Mouse (Mus musculus) fat pad, adult 2 months (tissue): ENCODE data around the gene Sh3glb2.
A peak's percentile ranks its signal among the peaks of the same experiment; 100 is the strongest.

Source experiments
- DNase-seq: peaks from one replicate; pipeline ENCODE4 v3.0.0-alpha.2; 2011; ENCODE audit warnings: low read depth, low spot score; ENCODE audit errors: extremely low read depth

Sh3glb2 gene

DNA sequence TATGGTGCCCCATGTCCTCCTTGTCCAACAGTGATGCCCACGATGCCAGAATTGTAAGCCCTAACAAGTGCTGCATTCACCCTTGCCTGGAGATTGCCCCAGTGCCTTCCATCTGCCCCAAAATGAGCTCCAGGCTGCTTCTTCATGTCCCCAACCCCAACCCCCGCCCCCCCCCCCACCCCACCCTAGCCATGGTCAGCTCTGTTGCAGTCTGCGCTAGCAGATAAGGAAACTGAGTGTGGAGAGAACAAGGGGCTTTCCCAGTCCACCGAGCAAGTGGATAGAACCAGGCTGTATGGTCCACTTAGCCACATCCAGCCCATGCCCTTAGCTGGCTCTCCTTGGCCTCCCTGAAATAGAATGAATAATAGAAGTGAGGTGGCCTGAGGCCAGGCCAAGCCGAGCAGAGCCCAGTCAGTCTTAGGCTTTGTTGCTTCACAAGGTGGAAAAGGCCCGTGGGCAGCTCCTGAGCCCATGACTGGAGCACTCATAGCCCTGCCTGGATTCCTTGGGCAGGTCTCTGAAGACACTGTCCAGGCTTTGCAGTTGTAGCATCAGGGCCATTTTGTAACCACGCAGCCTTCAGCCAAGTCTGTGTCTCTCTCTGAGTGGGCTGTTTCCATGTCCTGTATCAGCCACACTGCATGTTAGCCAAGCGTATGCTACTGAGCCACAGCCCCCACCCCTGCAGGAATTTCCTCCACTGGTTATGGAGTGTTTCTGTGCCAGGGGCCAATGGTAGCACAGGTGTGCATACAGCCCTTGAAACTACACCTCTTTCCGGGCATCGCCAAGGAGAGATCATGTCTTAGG lies 21.6 kb upstream of the Sh3glb2 start:
- DNase-seq, result peak; percentile 89

DNA sequence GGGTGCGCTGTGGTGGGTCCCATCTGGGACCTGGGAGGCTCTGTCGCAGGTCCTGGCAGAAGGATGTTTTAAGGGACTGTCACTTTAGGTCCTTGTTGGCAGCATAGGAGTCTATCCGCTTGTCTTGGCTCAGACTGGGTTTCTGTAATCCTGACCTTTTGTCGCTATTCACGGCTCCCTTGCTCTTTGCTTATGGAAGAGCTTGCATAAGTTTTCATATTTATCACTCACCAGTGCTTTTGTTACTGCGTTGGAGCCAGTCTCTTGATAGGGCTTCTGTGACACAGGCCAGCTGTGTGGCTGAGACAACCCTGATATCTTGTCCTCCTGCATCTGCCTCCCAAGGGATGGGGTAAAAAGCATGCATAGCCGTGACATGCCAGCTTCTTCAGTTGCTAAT lies 20.2 kb upstream of the Sh3glb2 start:
- DNase-seq, result no peak

DNA sequence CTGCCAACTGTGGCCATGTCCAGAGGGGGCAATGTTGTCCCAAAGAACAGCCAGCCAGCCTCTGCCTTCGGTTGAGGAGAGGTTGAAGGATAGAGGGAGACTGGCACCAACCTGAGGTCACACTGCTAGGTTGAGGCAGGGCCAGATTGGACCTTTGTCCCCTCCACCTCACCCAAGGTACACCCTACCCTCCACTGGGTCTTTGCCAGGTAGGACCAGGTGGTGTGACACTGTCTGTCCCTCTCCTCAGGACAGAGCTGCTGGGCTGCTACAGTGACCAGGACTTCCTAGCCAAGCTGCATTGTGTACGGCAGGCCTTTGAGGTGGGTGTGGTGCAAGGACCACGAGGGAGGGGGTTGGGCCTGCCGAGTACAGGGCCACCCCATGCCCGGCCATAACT lies 18.6 kb upstream of the Sh3glb2 start:
- DNase-seq, result no peak

DNA sequence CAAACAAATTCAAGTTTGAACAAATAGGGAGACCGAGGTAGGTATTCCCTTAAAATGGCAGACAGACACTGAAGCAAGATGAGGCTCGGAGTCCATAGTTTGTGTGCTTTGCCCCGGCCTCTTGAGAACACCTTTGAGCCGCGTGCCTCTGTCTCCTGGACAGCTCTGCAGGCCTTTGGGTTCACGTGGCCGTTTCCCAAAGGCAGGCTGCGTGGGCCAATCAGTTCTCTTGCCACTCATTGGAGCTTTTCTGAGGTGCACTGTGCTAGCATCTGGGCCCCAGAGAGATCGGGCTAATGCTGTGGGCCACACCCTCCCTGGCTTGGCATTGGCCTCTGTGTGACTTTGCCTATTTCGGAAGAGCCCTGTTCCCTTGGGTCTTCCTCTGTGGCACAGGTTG lies 16.8 kb upstream of the Sh3glb2 start:
- no peak for DNase-seq

DNA sequence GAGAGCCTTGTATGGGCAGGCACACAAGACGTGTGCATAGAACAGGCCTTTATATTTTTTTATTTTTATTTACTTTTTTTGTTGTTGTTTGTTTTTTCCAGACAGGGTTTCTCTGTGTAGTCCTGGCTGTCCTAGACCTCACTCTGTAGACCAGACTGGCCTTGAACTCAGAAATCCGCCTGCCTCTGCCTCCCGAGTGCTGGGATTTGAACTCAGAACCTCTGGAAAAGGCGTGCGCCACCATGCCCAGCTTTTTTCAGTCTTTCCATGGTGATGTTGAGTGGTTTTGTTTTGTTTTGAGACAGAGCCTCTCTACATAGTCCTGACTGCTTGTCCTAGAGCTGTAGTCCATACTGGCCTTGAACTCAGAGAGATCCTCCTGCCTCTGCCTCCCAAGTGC lies 13.6 kb upstream of the Sh3glb2 start:
- DNase-seq, result no peak

DNA sequence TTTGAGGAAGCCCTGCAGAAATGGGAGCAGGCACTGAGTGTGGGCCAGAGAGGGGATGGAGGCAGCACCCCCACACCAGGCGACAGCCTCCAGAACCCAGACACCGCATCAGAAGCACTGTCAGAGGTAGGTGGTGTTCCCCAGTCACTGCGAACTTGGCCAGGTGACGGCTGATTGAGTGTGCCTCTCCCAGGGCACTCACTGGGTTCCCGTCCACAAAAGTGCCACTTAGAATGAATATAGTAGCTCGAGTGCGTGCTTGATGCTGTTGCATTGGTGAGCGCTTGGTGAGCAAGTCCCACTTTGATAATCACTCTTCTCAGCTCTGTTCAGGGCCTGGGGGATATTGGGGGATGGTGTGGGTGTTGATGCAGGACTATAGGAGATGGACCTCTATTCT lies 12.4 kb upstream of the Sh3glb2 start:
- DNase-seq, result no peak

DNA sequence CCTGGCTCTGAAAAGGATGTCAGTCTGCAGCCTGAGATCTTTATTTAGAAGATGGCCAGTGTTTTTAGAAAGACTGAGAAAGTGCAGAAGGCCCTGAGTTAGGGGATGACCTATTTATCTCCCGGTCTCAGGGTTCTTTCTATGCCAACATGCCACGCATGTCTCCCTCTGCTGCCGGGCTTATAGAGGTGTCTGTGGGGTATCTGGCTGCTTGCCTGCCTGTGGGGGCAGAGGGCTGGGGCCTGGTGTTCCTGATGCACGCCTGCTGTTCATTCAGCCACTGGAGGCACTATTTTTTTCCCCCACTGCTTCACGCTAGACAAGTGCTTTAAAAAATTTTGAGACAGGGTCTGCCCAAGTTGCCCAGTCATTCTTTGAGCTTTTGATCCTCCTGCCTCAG lies 7.1 kb upstream of the Sh3glb2 start:
- DNase-seq, result no peak

DNA sequence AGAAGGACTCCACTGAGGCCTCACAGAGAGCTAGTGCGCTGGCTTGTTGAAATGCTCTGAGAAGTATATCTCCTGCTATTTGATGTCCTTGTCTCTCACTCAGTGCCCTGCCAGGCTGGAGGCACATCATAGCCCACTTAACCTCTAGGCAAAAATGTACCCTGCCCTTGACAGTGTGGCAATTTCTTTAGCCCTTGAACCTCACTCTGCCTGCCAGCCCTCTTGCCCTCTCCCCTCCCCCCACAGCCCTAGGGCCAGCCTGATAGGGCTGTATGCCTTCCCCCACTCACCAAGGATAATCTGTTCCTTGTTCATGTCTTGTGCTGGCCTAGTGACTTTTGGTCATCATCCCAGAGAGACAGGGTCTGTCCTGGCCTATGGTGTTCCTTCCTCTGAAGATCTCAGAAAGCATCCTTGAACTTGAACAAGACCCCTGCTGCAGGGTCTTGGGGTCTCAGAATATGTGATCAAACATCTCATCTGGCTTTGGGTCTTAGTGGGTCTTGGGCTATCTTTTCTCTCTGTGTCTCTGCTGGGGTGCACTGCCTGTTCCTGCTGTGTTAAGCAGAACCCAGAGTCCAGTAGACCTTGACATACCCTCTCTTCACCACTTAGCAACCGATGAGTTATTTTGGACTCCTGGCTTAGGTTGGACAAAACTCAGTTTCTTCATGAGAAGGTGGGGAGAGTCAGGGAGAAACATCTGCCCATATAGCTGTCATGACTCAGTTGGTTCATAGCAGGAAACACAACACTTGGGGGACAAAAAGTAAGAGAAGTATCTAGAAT lies 6.3 kb upstream of the Sh3glb2 start:
- DNase-seq, result no peak

DNA sequence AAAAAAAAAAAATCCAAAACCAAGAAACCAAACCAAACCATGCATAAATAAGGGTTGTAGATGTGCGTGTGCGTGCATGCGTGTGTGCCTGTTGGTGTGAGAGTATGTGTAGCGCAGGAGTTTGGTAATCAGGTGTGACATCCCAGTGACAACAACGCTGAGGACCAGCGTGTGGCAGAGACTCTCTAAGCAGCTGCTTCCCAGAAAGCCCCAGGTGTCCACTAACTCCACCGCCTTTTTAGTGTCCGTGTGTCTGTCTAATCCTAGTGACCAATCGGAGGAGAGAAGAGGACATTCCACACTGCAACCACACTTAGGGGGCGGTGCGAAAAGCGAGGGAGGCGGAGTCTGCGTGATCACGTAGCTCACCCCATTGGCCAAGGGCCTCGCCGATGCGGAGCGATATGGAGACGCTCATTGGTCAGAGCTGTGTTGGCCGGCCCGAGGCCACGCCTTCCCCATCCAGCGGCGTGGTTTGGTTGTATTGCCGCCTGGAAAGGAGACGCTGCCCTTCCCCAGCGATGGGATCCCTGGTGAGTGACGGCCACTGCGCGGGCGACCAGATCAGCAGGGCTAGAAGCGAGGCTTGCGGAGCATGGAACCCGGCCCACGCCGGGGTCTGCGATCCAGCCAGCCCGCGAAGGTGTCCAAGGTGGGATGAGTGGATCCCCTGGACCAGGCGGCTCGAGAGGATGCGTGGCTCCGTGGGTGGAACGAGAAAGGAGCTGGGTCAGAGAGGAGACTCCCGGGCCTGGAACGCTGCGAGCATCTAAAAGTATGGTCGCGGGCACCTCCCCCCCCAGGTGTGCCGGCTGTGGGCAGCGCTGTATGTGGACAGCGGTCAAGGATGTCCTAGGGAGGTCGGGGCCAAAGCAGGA lies 4.9 kb upstream of the Sh3glb2 start, which contains the start of gene Miga2:
TSS of gene Miga2 (plus strand) at position 461 of the 878 bp plus-strand sequence.
- DNase-seq, result peak; percentile 89

DNA sequence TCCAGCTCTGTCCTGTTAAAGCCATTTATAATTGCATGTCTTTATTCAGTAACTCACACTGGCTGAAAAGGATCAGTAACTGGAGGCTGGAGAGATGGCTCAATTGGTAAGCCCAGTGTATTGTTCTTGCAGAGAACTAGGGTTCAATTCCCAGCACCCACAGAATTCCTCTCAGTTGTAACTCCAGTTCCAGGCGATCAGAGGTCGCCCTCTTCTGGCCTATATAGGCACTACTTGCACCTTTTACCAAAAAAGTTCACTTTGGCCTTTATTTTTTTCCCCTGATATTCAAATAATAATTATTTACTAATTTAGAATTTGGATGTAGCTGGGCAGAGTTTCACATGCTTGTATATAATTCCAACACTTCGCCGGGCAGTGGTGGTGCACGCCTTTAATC lies 3.7 kb upstream of the Sh3glb2 start:
- DNase-seq, result no peak

DNA sequence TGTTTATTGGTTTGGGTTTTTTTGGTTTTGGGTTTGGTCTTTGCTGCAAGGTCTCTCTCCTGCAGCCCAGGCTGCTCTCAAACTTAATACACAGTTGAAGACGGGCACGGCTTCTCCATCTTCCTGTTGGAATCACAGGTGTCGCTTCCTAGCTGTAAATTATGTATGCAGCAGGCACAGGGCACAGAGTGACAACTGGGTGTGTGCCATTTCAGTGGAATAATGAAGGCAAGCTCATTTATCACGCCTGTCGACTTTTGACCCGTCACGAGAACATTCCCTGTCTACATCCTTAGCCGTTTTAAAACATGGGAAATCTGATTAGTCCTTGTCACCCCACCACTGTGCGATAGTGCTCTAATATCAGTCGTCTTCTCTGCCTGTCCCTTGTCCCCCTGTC lies 1.5 kb upstream of the Sh3glb2 start:
- DNase-seq, result no peak

DNA sequence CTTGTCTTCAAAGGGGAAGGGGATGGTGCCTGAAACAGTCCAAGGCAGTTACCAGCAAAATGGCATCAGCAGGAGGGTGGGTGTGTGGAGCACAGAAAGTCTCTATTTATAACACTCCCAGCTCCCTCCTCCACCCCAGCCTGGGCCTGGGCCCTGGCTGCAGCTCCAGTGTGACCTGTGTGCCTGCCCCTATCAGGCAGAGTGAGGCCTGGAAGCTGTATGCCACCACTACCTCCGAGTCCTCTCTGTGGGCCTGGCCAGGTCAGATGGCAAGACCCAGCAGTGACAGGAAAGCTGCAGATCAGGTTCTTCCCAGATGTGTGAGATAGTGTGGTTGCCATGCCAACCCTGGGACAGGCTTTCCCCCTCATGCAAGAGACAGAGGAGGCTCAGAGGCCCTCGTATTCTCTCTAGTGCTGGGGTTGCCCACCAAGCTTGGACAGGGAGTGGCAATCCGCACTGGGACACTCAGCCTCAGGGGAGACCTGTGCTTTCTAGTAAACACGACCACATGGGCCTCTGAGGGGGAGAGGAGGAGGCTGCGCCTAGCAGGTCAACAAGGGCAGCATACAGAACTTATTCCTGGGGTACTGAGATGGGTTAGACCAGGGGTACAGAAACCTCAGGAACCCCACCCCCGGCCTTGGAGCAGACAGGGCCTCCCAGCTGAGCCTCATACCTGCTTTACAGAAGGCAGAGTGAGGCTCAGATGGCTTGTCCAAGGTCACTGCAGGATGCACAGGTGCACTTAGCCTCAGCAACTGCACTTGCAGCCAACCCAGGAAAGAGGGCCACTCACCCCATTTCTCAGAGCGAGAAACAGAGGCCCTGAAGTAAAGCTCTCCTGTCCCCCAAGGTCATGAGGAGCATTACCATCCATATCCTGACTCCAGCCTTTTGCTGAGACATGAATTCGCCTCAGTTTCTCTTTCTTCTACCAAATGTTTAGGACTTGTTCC lies 1.3 kb downstream of the Sh3glb2 start:
- DNase-seq, result no peak

DNA sequence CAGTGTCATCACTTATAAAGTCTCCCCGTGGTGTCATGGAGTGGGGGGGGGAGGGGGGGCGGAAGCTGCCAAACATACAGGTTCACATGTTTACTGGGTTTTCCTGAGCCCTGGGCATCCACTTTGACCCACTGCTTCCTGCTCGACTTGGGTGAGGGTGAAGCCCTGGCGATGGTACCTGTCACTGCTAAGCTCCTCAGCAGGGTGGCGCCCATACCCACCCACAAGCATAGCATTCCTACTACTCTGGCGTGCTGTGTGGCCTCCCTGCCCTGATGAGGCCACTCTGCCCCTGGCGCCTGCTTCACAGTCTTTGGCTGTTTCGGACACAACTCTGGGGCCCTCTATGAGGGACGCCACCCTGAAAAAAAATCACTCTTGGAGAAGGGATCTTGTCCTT lies 2.2 kb downstream of the Sh3glb2 start:
- DNase-seq, result no peak

DNA sequence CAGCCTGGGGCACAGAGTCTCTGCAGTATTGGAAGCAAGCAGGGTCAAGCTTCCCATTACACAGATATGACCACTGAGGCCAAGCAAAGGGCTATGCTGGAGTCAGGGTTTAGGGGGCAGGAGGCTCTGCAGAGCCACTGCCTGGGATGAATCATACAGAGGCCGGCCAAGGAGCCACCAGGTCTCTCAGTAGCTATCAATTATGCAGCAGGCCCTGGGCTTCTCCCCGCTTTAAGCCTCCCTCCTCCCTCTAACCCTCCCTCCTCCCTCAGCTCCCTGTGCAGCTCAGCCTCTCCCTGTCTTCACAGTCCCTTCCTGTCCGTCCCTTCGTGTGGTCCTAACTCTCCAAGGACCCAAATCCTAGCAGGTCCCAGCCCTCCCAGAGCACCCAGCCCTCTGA lies 2.9 kb downstream of the Sh3glb2 start:
- DNase-seq, result no peak

DNA sequence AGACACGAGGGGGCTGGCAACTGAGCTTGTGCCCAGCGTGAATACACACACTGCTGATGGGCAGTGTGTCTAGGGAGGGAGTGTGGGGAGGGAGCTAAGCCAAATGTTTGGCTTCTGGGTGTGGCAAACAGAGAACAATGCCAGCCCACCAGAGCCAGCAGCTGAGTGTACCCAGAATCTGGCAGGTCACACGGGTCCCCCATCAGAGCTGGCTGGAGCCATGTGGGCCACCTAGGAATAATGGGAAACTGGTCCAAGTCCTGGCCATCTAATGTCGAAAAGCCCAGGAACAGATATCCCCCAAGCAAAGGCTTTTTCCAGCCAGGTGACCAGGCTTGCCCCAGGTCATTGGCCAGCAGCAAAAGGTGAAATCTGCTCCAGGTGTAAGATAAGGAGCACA lies 3.3 kb downstream of the Sh3glb2 start:
- DNase-seq, result no peak

DNA sequence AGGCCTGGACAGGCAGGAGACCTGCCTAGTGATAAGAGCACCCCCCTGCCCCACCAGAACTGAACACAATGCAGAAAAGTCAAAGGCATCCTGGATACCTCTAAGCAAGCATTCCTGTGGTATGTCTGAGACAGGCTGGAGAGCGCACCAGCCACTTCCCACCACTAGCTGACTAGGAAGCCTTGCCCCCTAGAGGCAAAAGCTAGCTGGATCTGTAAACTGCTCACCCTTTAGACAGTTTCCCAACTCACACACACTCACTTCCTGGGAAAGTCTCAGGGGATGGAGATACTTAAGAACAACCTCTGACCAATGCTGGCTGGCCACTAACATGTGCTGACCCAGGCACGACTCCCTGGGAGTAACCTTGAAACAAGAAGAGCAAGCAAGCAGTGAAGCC lies 8.0 kb downstream of the Sh3glb2 start:
- no peak for DNase-seq

DNA sequence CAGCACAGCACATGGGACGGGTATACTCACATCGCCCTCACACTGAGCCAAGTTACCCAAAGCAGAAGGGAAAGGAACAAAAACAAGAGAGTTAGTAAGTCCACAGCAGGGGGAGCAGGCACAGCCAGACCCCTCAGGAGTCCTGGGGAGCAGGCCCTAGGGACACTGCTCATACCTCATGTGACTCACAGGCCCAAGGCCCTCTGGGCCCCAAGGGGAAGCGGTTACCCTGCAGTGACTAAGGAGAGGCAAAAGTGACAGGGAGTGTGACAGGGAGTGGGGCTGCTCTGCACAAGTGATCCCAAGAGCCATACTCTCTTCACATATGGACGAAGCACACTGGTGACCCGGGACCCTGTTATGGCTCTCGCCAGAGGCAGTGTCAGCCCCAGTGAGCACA lies 9.9 kb downstream of the Sh3glb2 start:
- no peak for DNase-seq

DNA sequence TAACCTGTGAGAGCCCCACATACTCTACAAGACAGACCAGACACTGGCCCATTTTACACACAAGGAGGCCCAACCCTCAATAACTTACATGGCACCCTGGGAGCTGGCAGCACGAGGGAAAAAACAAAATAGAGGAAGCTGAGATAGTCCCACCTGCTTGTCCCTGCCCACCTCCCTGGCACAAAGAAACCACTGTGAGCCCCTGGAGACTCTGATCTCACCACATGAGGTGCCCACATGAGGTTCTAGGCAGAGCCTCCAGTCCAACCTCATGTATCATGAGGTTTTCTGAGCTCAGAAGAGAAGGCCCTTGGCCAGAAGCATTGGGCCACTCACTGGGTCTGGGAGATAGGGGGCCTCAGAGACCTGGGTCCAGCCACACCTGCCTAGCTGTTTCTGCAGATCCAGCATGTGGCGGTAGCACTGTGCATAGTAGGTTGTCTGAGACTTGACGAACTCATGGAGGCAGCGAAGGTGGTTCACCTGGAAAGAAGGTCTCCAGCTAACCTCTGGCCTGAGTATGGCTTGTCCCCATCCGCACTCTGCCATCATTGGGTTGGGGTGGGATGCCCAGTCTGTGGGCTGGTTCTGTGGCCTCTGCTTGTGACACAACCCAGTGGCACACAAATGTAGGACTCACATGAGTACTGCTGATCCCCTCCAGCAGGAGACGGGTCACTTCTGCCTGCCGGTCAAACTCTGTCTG lies 13.0 kb downstream of the Sh3glb2 start:
- DNase-seq, result no peak

DNA sequence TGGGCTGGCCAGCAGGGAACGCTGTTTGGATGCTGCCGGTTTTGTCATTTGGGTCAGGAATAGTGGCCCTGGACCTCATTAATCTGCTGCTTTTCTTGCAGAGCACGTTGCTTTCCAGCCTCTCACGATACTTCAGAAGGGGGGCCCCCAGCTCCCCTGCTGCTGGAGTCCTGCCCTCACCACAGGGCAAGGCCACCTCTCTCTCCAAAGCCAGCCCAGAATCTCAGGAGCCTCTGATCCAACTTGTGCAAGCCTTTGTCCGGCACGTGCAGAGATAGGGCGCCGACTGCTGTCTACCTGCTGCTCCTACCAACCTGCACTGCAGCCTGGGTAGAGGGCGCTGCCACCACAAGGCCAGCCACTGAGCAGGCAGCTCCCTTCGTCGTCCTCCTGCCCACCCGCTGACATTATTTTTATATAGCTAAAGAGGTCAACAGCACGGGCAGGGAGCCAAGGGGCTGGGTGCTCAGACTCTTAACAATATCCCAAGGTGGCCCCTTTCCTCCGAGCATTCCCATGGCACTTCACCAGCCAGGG lies 15.5 kb downstream of the Sh3glb2 start:
- DNase-seq, result no peak
